8 mouse cellular contexts compared by ENCODE assay signal in the genomic region with DNA sequence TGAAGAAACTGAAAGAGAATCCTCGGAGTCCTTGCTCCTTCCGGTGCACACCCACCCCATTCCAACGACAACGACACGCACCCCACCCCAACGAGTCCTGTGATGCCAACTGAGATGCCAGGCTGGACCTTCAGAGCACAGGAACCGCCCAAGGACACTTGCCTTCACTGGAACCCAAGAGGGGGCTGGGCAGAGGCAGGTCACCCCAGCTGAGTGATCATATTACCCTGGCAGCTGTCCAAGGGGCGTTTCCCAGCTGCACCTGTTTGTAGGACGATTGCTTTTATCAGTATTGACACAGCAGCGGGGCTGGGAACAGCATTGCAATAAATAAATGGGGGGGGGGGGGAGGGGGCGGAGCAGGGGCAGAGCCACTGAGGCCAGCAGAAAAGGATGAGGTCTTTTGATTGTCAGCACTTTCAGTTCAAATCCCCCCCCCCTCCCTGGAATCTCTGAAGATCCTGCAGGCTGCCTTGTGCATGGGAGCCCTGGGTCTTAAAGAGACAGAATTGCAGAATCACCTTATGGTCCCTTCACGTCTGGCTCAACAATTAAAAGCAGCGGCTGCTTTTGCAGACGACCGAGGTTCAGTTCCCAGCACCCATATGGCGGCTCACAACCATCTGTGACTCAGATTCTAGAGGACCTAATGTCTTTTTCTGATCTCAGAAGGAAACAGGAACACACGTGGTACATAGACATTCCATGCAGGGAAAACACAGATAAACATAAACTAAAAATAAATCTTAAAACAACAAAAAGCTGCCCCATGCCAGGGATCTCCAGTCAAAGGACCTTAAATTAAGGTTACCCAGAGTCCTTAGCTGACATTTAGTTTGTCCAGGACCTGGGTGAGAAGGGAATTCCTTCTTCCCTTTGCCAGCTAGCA. TPM values are rescaled to one million over a fixed set of nuclear protein-coding genes. Genes with fewer than 3 reads are reported as not detected.
DNase-seq lines count a peak whose midpoint lies in the region; ATAC-seq lines count a peak whose summit lies in the region.

No protein-coding gene starts in this region.

- H3K4me2 ChIP-seq in midbrain, embryonic 16.5 days (ENCODE audit: low read length): no peak overlapping the region

- peak; percentile 54 for DNase-seq in midbrain, embryonic 10.5 days (ENCODE audit: low spot score)
- DNase-seq in heart, adult 18-20 months: peak; percentile 72 to 73
- peak; percentile 86 for DNase-seq in kidney, adult 11 months
- DNase-seq in lung, adult 18-20 months: peak; percentile 85 to 90
- peak; percentile 61 for DNase-seq in retina, embryonic 14.5 days (ENCODE audit: low spot score)
- no peak for DNase-seq in left cerebral cortex, adult 18-20 months (ENCODE audit: low spot score in 2 of 2)

- 30% methylated on average over 16 of the region's 17 CpGs for WGBS in midbrain, embryonic 10.5 days
- WGBS in midbrain, embryonic 16.5 days: 22% methylated on average over 17 of the region's 17 CpGs

- no peak for ATAC-seq in midbrain, embryonic 16.5 days
- peak; percentile 23; the same call in 1 of the 2 replicates for ATAC-seq in common myeloid progenitor, adult 5-6 weeks (replicated peaks; ENCODE audit: low read depth, poor library complexity, severe bottlenecking)

- peaks cover 6% of the 10 kb centered on the region for H3K27me3 ChIP-seq in midbrain, embryonic 10.5 days (ENCODE audit: low read depth, poor library complexity, severe bottlenecking)
- H3K27me3 ChIP-seq in midbrain, embryonic 16.5 days (ENCODE audit: control insufficient read depth, insufficient read depth, low read depth, low read length): no peaks in the 10 kb centered on the region

- peaks cover 68% of the 10 kb centered on the region for H3K4me1 ChIP-seq in midbrain, embryonic 10.5 days
- peaks cover 14% of the 10 kb centered on the region for H3K4me1 ChIP-seq in midbrain, embryonic 16.5 days (ENCODE audit: control insufficient read depth, insufficient read depth, low read length)

- H3K4me3 ChIP-seq in midbrain, embryonic 10.5 days: peak overlapping the region; percentile 20; the same call in 1 of the 2 replicates
- H3K4me3 ChIP-seq in midbrain, embryonic 16.5 days (ENCODE audit: low read depth, low read length): no peak overlapping the region

- H3K27ac ChIP-seq in midbrain, embryonic 10.5 days (replicated peaks): peak overlapping the region; percentile 91
- no peak overlapping the region for H3K27ac ChIP-seq in midbrain, embryonic 16.5 days (ENCODE audit: low read length)

- H3K36me3 ChIP-seq in midbrain, embryonic 10.5 days: no peaks in the 10 kb centered on the region
- no peaks in the 10 kb centered on the region for H3K36me3 ChIP-seq in midbrain, embryonic 16.5 days (ENCODE audit: control insufficient read depth, insufficient read depth, low read length)

- H3K9me3 ChIP-seq in midbrain, embryonic 10.5 days (replicated peaks): no peaks in the 10 kb centered on the region
- H3K9me3 ChIP-seq in midbrain, embryonic 16.5 days (replicated peaks; ENCODE audit: control insufficient read depth, low read length, poor library complexity, severe bottlenecking): no peaks in the 10 kb centered on the region

- H3K9ac ChIP-seq in midbrain, embryonic 16.5 days (ENCODE audit: low read depth, low read length): no peak overlapping the region

RNA-seq across cellular contexts. Expression of a gene that starts 52.0 kb away (rescaled TPM):
- 27.2 and 33.8 TPM in 2 replicates for polyA plus RNA-seq in midbrain, embryonic 10.5 days (2016; fragmentation: Nextera tagmentation; extraction: Ambion mirVana)
- polyA plus RNA-seq in midbrain, embryonic 16.5 days (2015; fragmentation: Nextera tagmentation; extraction: Ambion mirVana): 7.3 and 7.6 TPM in 2 replicates
- total RNA-seq in common myeloid progenitor, adult 5-6 weeks (2017): 205 and 249 TPM in 2 replicates
- 10 to 100 TPM; 12.7 to 21.2 TPM for total RNA-seq in heart, adult 18-20 months (2021)
- 10 to 100 TPM in 1 of 2 experiments, 1 to 10 TPM in 1; 6.9 to 16.9 TPM for total RNA-seq in left cerebral cortex, adult 18-20 months (2021)

Comparison
In these comparisons a context has a peak if more than half of its experiments do, and no peak if none do; other contexts are left out.
1. DNase-seq: peak in midbrain, embryonic 10.5 days (single experiment), heart, adult 18-20 months (2 of 2), kidney, adult 11 months (single experiment), lung, adult 18-20 months (2 of 2) and retina, embryonic 14.5 days (single experiment); none in left cerebral cortex, adult 18-20 months (0 of 2).